In the genomic region with DNA sequence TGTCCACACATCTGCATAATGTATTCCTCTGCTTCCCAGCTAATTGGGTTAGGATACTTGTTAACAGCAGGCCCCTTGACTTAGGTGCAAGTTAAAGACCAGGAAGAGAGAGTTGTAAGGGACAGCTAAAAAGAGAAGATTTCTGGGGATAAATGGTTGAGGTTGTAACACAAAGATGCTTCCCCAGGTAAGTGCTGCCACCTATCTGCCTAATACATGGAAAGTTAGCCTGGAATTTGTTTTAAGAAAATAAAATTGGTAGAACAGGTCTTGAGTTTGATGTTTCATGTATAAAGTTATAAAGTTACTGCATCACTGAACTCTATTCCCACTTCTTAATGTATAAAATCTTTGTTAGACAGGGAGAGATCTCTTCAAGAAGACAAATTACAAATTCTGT, we compare ENCODE assay signal across 28 mouse cellular contexts.
DNase-seq lines count a peak whose midpoint lies in the region; ATAC-seq lines count a peak whose summit lies in the region.
"Had no signal": no experiment of that assay in that cellular context is flagged by ENCODE, and none has a peak within 500 bp of the region (broad histone marks: within the 10 kb centered on the region; RNA-seq: fewer than 3 reads in every experiment).

No protein-coding gene starts in this region.

- no peak overlapping the region for H3K27ac ChIP-seq in midbrain, embryonic 14.5 days (replicated peaks; ENCODE audit: low read depth, low read length)
- H3K27ac ChIP-seq in midbrain, embryonic 15.5 days: no peak overlapping the region
- H3K27ac ChIP-seq: embryonic facial prominence, embryonic 15.5 days; forebrain, embryonic 15.5 days; limb, embryonic 12.5 days; liver, embryonic 12.5 days; neural tube, embryonic 12.5 days; stomach, embryonic 15.5 days had no signal

- H3K36me3 ChIP-seq in midbrain, embryonic 14.5 days (ENCODE audit: control insufficient read depth, insufficient read depth, low read length): no peaks in the 10 kb centered on the region
- H3K36me3 ChIP-seq in midbrain, embryonic 15.5 days (replicated peaks): no peaks in the 10 kb centered on the region
- H3K36me3 ChIP-seq: embryonic facial prominence, embryonic 15.5 days; forebrain, embryonic 15.5 days; limb, embryonic 12.5 days; liver, embryonic 12.5 days; neural tube, embryonic 12.5 days; stomach, embryonic 15.5 days had no signal

- H3K4me2 ChIP-seq in midbrain, embryonic 14.5 days (ENCODE audit: low read length): no peak overlapping the region
- H3K4me2 ChIP-seq in midbrain, embryonic 15.5 days: no peak overlapping the region
- H3K4me2 ChIP-seq: embryonic facial prominence, embryonic 15.5 days; forebrain, embryonic 15.5 days; heart, embryonic 11.5 days; limb, embryonic 12.5 days; liver, embryonic 12.5 days; midbrain, embryonic 11.5 days; neural tube, embryonic 12.5 days; stomach, embryonic 15.5 days had no signal

- no peaks in the 10 kb centered on the region for H3K27me3 ChIP-seq in midbrain, embryonic 14.5 days (ENCODE audit: control insufficient read depth, insufficient read depth, low read length)
- no peaks in the 10 kb centered on the region for H3K27me3 ChIP-seq in midbrain, embryonic 15.5 days (replicated peaks)
- H3K27me3 ChIP-seq: embryonic facial prominence, embryonic 15.5 days; forebrain, embryonic 15.5 days; limb, embryonic 12.5 days; liver, embryonic 12.5 days; neural tube, embryonic 12.5 days; Patski; stomach, embryonic 15.5 days had no signal

- no peak overlapping the region for H3K9ac ChIP-seq in midbrain, embryonic 14.5 days (replicated peaks; ENCODE audit: low read length)
- no peak overlapping the region for H3K9ac ChIP-seq in midbrain, embryonic 15.5 days
- H3K9ac ChIP-seq: embryonic facial prominence, embryonic 15.5 days; forebrain, embryonic 15.5 days; limb, embryonic 12.5 days; liver, embryonic 12.5 days; neural tube, embryonic 12.5 days; stomach, embryonic 15.5 days had no signal

- H3K4me3 ChIP-seq in midbrain, embryonic 14.5 days (replicated peaks; ENCODE audit: low read depth, low read length): no peak overlapping the region
- no peak overlapping the region for H3K4me3 ChIP-seq in midbrain, embryonic 15.5 days
- H3K4me3 ChIP-seq: embryonic facial prominence, embryonic 15.5 days; forebrain, embryonic 15.5 days; limb, embryonic 12.5 days; liver, embryonic 12.5 days; neural tube, embryonic 12.5 days; stomach, embryonic 15.5 days had no signal

- no peak for ATAC-seq in cerebellum, adult (ENCODE audit: insufficient number of reproducible peaks, low FRiP score, low TSS enrichment)
- no peak for ATAC-seq in midbrain, embryonic 14.5 days (ENCODE audit: low FRiP score, low TSS enrichment)
- ATAC-seq in midbrain, embryonic 15.5 days (replicated peaks): no peak
- ATAC-seq: CD4-positive, CD25-positive, alpha-beta regulatory T cell, adult 4 months; forebrain, embryonic 15.5 days; hindbrain, embryonic 16.5 days; intestine, postnatal 0 days; liver, embryonic 12.5 days; Patski had no signal

- peak; percentile 10 to 18 for DNase-seq in cerebellum, postnatal 10 days
- DNase-seq in layer of hippocampus, adult 11-12 months (ENCODE audit: low spot score): peak; percentile 3
- DNase-seq in layer of hippocampus, postnatal 36 days: no peak
- peak; percentile 38 for DNase-seq in midbrain, embryonic 14.5 days
- DNase-seq in brain, adult 2 months (ENCODE audit: low read depth, low spot score): peak; percentile 28
- no peak for DNase-seq in lung, postnatal 10 days
- DNase-seq: adrenal gland, adult 2 months; embryo, embryonic 11 days; gastrocnemius, postnatal 10 days; kidney, postnatal 4 days; lung, adult 18-20 months; lung, postnatal 14 days; thymus, adult 18-20 months; thymus, postnatal 36 days had no signal

- no peaks in the 10 kb centered on the region for H3K4me1 ChIP-seq in midbrain, embryonic 14.5 days (ENCODE audit: control insufficient read depth, insufficient read depth, low read length)
- H3K4me1 ChIP-seq in midbrain, embryonic 15.5 days: no peaks in the 10 kb centered on the region
- H3K4me1 ChIP-seq: embryonic facial prominence, embryonic 15.5 days; forebrain, embryonic 15.5 days; limb, embryonic 12.5 days; liver, embryonic 12.5 days; neural tube, embryonic 12.5 days; stomach, embryonic 15.5 days had no signal

- no peaks in the 10 kb centered on the region for H3K9me3 ChIP-seq in midbrain, embryonic 14.5 days (ENCODE audit: control insufficient read depth, low read length)
- no peaks in the 10 kb centered on the region for H3K9me3 ChIP-seq in midbrain, embryonic 15.5 days
- H3K9me3 ChIP-seq: embryonic facial prominence, embryonic 15.5 days; forebrain, embryonic 15.5 days; limb, embryonic 12.5 days; liver, embryonic 12.5 days; neural tube, embryonic 12.5 days; stomach, embryonic 15.5 days had no signal

Comparison
In these comparisons a context has a peak if more than half of its experiments do, and no peak if none do; other contexts are left out.
1. DNase-seq: peak in cerebellum, postnatal 10 days (2 of 2), layer of hippocampus, adult 11-12 months (single experiment), midbrain, embryonic 14.5 days (single experiment) and brain, adult 2 months (single experiment); none in layer of hippocampus, postnatal 36 days (0 of 2) and lung, postnatal 10 days (single experiment).